Mouse (Mus musculus) heart, embryonic 14.5 days (tissue): ENCODE measurements around the gene Ell2. TPM values are rescaled to one million over a fixed set of nuclear protein-coding genes. Genes with fewer than 3 reads are reported as not detected.

ENCODE experiments used
- ATAC-seq: fragments of 200-750 bp; cut with Nextera tagmentation; 2 replicates; pipeline ENCODE4 v1.8.0; 2017; ENCODE audit warnings: low read depth, moderate TSS enrichment; ENCODE audit not compliant: insufficient number of reproducible peaks, insufficient read depth, low FRiP score
- H3K27ac ChIP-seq, 2 experiments: fragments of 200-500 bp in 1 of 2; fragments of 300-500 bp in 1 of 2; sonication (generic) in 1 of 2; replicated peaks in 1 of 2; 2 replicates each; pipeline ENCODE4 v1.5.1; 2012 to 2014; ENCODE audit warnings: low read depth in 2 of 2, low read length in 2 of 2, control low read depth in 1 of 2, mild to moderate bottlenecking in 1 of 2, mixed read lengths in 1 of 2; ENCODE audit not compliant: control insufficient read depth in 1 of 2, insufficient read depth in 1 of 2
- H3K27me3 ChIP-seq: fragments of 300-500 bp; sonication (generic); 2 replicates; pipeline ENCODE4 v1.6.1; 2014; ENCODE audit warnings: mild to moderate bottlenecking, low read length, control low read depth; ENCODE audit not compliant: control insufficient read depth, insufficient read depth
- H3K36me3 ChIP-seq: fragments of 300-500 bp; sonication (generic); 2 replicates; pipeline ENCODE4 v1.6.1; 2014; ENCODE audit warnings: mild to moderate bottlenecking, control low read depth, low read length, mixed read lengths; ENCODE audit not compliant: control insufficient read depth, insufficient read depth
- H3K4me1 ChIP-seq, 2 experiments: fragments of 200-500 bp in 1 of 2; fragments of 300-500 bp in 1 of 2; sonication (generic) in 1 of 2; 2 replicates each; pipeline ENCODE4 v1.6.1; 2012 to 2014; ENCODE audit warnings: low read length in 2 of 2, control low read depth in 1 of 2, mixed read lengths in 1 of 2; ENCODE audit not compliant: control insufficient read depth in 2 of 2, insufficient read depth in 2 of 2
- H3K4me2 ChIP-seq: fragments of 300-500 bp; sonication (generic); 2 replicates; pipeline ENCODE4 v1.6.1; 2014; ENCODE audit warnings: mild to moderate bottlenecking, low read length
- H3K4me3 ChIP-seq, 2 experiments: fragments of 200-500 bp in 1 of 2; fragments of 300-500 bp in 1 of 2; sonication (generic) in 1 of 2; 2 replicates each; pipeline ENCODE4 v1.5.1; 2012 to 2014; ENCODE audit warnings: low read length in 2 of 2, mild to moderate bottlenecking in 2 of 2, control low read depth in 1 of 2, low read depth in 1 of 2, moderate library complexity in 1 of 2; ENCODE audit not compliant: control insufficient read depth in 1 of 2, insufficient read depth in 1 of 2
- H3K9ac ChIP-seq: fragments of 300-500 bp; sonication (generic); 2 replicates; pipeline ENCODE4 v1.6.1; 2014; ENCODE audit warnings: mild to moderate bottlenecking, low read length
- H3K9me3 ChIP-seq: fragments of 300-500 bp; sonication (generic); 2 replicates; pipeline ENCODE4 v1.6.1; 2016; ENCODE audit warnings: low read length, control low read depth; ENCODE audit not compliant: control insufficient read depth
- whole genome bisulfite sequencing: fragments of 180-500 bp; shearing (Covaris S2); extraction: QIAGEN DNeasy Blood & Tissue Kit; methylation state at CpG from one replicate; pipeline ENCODE4 v1.1.7; 2014; 5-methylcytosine and 5-hydroxymethylcytosine counted together
- polyA plus RNA-seq: library from polyadenylated mRNA; unstranded; fragments of >200 nt; fragmentation: Nextera tagmentation; extraction: Ambion mirVana; gene quantifications from 2 replicates; pipeline ENCODE4 v1.2.1, GENCODE M21; 2014

Gene Ell2
- polyA plus RNA-seq, 1 experiment from 2014 or later: 3.6 TPM

DNA sequence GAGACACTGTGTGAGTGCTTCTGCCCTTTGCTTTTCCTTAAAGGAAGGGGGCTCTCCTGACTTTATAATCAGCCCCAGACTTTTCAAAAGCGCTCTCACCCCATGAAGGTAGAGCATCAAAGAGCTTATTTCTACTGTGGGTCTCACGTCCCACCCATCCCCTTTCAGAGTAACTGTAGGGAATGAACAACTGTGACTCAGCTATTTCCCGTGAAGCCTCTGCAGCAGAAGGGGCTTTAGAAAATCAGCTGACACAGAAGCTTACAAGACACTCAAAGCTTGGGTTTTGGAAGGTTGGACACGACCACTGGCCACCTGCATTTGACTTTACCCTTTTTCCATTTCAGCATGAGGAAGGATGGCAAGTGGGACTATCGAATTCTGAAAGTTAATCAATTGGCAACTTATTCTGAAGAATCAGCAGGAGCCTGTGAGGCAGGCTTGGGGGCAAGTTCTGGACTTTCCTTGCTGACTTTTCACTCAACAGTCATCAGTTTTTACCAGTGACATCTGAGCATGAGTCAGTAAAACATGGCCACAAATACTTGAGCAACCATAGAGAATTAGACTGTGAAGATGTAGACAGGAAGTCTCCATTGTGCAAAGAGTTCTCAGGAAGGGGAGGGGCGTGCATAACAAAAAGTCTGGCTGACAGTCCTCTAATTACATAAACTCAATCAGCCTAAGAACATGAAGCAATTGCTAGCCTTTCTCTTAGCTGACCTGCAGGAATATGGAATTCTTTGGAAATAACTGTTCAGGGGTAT lies 87.5 kb downstream of the Ell2 start:
- WGBS: 55% methylated on average over 6 of the region's 6 CpGs
- Histone ChIP-seq H3K4me2 (no peak overlapping the region), H3K9ac (no peak overlapping the region), H3K4me1 (peaks cover 0 to 5% of the 10 kb centered on the region in 2 experiments; a peak in 1 of 4 replicates), H3K27me3 (no peaks in the 10 kb centered on the region), H3K9me3 (no peaks in the 10 kb centered on the region), H3K27ac (no peak overlapping the region), H3K4me3 (no peak overlapping the region), H3K36me3 (no peaks in the 10 kb centered on the region)
- no peak for ATAC-seq

DNA sequence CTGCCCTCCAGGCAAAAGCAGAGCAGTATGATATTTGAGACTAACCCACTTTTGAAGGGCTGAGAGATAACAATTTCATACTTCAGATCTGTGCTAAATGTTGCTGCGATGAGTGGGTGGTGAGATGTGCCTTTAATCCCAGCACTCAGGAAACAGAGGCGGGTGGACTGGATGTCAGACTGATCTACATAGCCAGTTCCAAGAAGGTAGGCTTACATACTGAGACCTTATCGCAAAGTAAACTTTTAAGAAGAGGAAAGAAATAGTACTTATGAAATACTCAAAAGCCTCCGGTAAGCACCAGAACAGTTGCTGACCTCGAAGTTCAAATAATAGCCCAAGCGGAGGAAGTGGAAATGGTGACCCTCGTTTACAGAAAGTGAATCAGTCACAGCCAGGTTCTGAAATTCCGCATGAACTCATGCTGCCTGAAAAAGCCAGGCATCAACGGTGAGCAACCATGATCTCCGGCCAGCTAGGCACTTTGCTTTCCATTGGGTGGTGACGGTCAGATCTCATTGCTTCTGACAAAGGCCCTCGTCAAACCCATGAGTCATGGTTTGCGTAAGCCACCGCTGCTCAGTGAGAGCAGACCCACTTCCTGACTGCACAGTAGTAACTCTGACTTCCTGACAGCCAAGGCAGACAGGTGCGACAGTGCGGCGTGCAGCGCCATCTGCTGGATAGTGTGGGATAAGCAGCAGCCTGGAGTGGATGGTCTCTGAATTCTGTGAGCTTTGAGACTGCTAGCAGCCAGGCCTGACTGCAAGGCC lies 91.0 kb downstream of the Ell2 start:
- Histone ChIP-seq H3K9ac (peak overlapping the region; percentile 49; the same call in 1 of the 2 replicates), H3K27me3 (no peaks in the 10 kb centered on the region), H3K36me3 (no peaks in the 10 kb centered on the region), H3K4me3 (peak overlapping the region; percentile 36 to 49), H3K27ac (peak overlapping the region; percentile 25 to 60; a peak in 3 of 4 replicates), H3K9me3 (no peaks in the 10 kb centered on the region), H3K4me2 (peak overlapping the region; percentile 70), H3K4me1 (peaks cover 0 to 5% of the 10 kb centered on the region in 2 experiments; a peak in 1 of 4 replicates)
- peak; percentile 95 for ATAC-seq
- 15% methylated on average over 18 of the region's 18 CpGs for WGBS

DNA sequence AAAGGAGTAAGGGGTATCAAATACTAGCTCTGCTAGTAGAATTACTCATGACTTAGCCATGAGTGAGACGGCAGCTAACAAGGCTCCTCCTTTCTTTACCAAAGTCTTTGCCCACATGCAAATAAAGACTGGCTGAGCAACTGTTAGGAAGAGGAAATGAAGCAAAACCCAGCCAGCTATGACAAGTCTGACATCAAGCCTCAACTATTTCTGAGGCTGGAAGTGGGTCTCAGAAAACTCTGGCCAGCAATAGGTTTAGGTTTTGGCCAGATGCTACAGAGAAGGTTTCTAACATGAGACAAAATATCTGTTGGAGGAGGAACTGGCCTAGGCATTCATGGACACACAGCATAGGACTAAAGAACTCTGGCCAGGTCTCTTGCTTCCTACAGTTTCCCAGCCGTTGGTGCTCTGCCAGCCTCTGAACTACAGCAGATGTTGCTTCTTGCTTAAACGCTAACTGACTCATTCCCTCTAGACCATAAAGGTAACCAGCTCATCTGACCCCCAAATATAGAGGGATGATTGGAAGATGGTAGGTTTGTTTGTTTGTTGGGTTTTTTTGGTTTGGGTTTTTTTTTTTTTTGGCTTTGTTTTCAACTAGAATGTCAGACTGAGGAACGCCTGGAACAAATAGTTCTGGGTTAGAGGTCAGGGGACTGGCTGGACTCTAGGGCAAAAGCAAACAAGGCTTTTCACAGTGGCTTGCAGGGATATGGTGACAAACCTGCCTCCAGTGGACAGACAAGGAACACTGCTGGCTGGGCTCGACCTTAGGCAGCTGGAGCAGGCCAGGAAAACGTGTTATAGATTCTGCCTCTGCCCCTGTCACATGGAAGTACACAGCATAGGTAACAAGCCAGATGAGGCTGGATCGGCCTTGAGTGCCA lies 92.1 kb downstream of the Ell2 start:
- Histone ChIP-seq H3K27me3 (no peaks in the 10 kb centered on the region), H3K4me3 (no peak overlapping the region), H3K36me3 (no peaks in the 10 kb centered on the region), H3K9me3 (no peaks in the 10 kb centered on the region), H3K27ac (no peak overlapping the region), H3K4me1 (peaks cover 0 to 5% of the 10 kb centered on the region in 2 experiments; a peak in 1 of 4 replicates), H3K9ac (no peak overlapping the region), H3K4me2 (no peak overlapping the region)
- no peak for ATAC-seq
- 67% methylated on average over 7 of the region's 7 CpGs for WGBS

DNA sequence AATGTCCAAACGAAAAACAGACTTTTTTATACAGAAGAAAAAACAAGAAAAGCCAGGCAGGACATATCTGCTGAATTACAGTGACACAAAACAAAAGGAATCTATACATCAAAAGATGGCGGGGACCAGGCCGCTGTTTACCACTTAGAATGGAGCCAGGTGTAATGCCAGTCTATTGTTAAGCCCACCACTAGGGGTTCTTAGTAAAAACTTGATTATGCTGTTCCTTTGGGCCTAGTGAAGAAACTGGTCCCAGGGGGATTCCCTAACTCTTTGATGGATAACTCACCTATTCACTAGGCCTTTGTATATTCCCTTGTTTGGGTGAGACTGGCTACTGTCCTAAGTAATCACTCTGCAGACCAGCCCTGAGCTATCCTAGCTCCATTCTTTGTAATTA lies 92.9 kb downstream of the Ell2 start:
- H3K36me3 ChIP-seq: no peaks in the 10 kb centered on the region
- no peak overlapping the region for H3K4me3 ChIP-seq
- H3K27ac ChIP-seq: no peak overlapping the region
- H3K9ac ChIP-seq: no peak overlapping the region
- H3K27me3 ChIP-seq: no peaks in the 10 kb centered on the region
- no peaks in the 10 kb centered on the region for H3K9me3 ChIP-seq
- ATAC-seq: no peak
- H3K4me1 ChIP-seq: peaks cover 0 to 5% of the 10 kb centered on the region in 2 experiments; a peak in 1 of 4 replicates
- H3K4me2 ChIP-seq: no peak overlapping the region
- 83% methylated on average over 3 of the region's 3 CpGs for WGBS

DNA sequence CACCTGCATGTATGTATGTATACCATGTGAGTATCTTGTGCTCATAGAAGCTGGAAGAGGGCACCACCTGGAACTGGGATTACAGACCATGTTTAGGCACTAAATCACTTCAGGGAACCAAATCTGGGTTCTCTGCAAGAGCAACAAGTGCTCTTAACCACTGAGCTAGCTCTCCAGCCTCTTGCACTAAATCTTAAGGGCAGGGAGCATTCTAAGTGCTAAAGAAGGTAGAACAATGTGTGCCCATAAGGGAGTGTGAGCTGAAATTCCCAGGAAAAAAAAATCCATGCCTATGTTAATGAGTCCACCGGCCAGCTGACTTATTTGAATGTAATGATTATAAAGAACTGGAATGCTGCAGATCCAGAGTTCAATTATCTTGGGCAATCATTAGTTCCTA lies 101.4 kb downstream of the Ell2 start:
- H3K27me3 ChIP-seq: no peaks in the 10 kb centered on the region
- no peak for ATAC-seq
- no peak overlapping the region for H3K9ac ChIP-seq
- no peak overlapping the region for H3K4me3 ChIP-seq
- no peaks in the 10 kb centered on the region for H3K36me3 ChIP-seq
- no peaks in the 10 kb centered on the region for H3K4me1 ChIP-seq
- 90% methylated on average over 1 of the region's 1 CpGs for whole genome bisulfite sequencing
- H3K9me3 ChIP-seq: no peaks in the 10 kb centered on the region
- no peak overlapping the region for H3K4me2 ChIP-seq
- H3K27ac ChIP-seq: no peak overlapping the region

DNA sequence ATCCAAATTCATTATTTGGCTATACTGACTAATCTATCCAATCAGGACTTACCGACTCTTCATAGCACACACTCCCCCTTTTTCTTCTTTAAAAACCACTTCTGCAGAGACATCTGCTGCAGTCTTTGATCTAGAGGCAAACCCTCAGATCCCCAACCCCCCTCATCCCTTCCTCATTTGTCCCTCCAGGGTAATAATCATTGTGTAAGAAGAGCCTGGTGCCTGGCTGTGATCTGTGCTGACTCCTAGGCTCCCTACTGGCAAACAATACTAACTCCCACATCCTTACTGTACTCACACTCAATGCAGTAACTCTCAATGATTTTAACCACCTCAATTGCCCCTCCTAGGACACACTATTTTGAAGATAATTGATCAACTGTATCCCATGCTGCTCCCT lies 103.4 kb downstream of the Ell2 start:
- Histone ChIP-seq H3K27me3 (no peaks in the 10 kb centered on the region), H3K4me3 (no peak overlapping the region), H3K4me2 (no peak overlapping the region), H3K4me1 (no peaks in the 10 kb centered on the region), H3K9ac (no peak overlapping the region), H3K9me3 (no peaks in the 10 kb centered on the region), H3K27ac (no peak overlapping the region), H3K36me3 (no peaks in the 10 kb centered on the region)
- WGBS: 77% methylated on average over 1 of the region's 1 CpGs
- ATAC-seq: no peak

DNA sequence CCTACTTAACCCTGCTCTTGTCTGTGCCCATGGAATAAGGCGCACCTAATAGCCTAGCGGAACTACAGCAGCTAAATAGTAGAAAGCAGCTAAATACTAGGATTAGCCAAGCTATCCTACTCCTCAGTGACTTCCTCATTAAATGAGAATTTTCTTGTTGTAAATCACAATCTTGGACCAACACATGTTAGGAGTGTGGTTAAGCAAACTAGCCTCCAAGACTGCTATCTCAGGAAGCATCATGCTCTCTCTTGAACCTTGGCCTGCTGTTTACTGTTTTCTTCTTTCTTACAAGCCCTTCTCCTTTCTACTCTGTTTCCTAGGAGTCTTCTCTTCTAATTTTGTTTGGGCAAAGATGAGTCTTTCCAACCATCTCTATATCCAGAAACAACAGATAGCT lies 110.6 kb downstream of the Ell2 start:
- no peaks in the 10 kb centered on the region for H3K9me3 ChIP-seq
- H3K4me1 ChIP-seq: no peaks in the 10 kb centered on the region
- no peak overlapping the region for H3K4me2 ChIP-seq
- H3K27me3 ChIP-seq: no peaks in the 10 kb centered on the region
- 95% methylated on average over 2 of the region's 2 CpGs for WGBS
- H3K9ac ChIP-seq: no peak overlapping the region
- no peak overlapping the region for H3K27ac ChIP-seq
- H3K36me3 ChIP-seq: no peaks in the 10 kb centered on the region
- no peak for ATAC-seq
- H3K4me3 ChIP-seq: no peak overlapping the region
